Mouse (Mus musculus) G1E (cell line): ENCODE measurements at regions not wholly inside any gene's neighbourhood (a gene's known extent, or its start where the extent isn't known, plus 50 kb on each side); places are given as distances from the start of the nearest gene placed in this dataset.

Source experiments
- ATAC-seq: 2 replicates; pipeline ENCODE4 v1.8.0; 2016; ENCODE audit warnings: mild to moderate bottlenecking; ENCODE audit not compliant: insufficient number of reproducible peaks, poor library complexity, low FRiP score, severe bottlenecking; ENCODE audit errors: extremely low read depth
- DNase-seq: peaks from one replicate; pipeline ENCODE4 v3.0.0; 2012; ENCODE audit warnings: low spot score
- H3K27me3 ChIP-seq: 2 replicates; pipeline ENCODE4 v1.6.1; 2012; ENCODE audit warnings: mild to moderate bottlenecking, low read length, inconsistent platforms; ENCODE audit not compliant: insufficient read depth
- H3K36me3 ChIP-seq: replicated peaks from 2 replicates; pipeline ENCODE3; 2012; ENCODE audit warnings: mild to moderate bottlenecking, inconsistent platforms
- H3K4me1 ChIP-seq: 2 replicates; pipeline ENCODE4 v1.6.1; 2012; ENCODE audit warnings: low read depth, low read length, inconsistent platforms, mixed read lengths; ENCODE audit not compliant: insufficient read depth
- H3K4me3 ChIP-seq: 2 replicates; pipeline ENCODE4 v1.5.1; 2012; ENCODE audit warnings: low read depth, mild to moderate bottlenecking, inconsistent platforms, low read length, moderate library complexity, mixed read lengths
- H3K9me3 ChIP-seq: replicated peaks from 2 replicates; pipeline ENCODE4 v1.6.1; 2012; ENCODE audit warnings: inconsistent platforms
- CTCF ChIP-seq: IDR thresholded peaks from 2 replicates; pipeline ENCODE4 v1.5.1; 2012; ENCODE audit warnings: low read depth, low read length, inconsistent platforms, mixed read lengths
- GATA1 ChIP-seq: IDR thresholded peaks from 2 replicates; pipeline ENCODE4 v1.6.1; 2012; ENCODE audit warnings: borderline replicate concordance, low read length, inconsistent platforms, mixed read lengths
- GATA2 ChIP-seq: IDR thresholded peaks from 2 replicates; pipeline ENCODE4 v1.6.1; 2012; ENCODE audit warnings: low read depth, low read length, inconsistent platforms, borderline replicate concordance
- POLR2AphosphoS5 ChIP-seq: IDR thresholded peaks from 2 replicates; pipeline ENCODE4 v1.6.1; 2012; ENCODE audit warnings: low read depth, low read length, inconsistent platforms; ENCODE audit not compliant: insufficient replicate concordance
- TAL1 ChIP-seq: conservative IDR thresholded peaks from 2 replicates; pipeline ENCODE4 v1.6.1; 2012; ENCODE audit warnings: low read depth, low read length, inconsistent platforms, mixed read lengths

DNA sequence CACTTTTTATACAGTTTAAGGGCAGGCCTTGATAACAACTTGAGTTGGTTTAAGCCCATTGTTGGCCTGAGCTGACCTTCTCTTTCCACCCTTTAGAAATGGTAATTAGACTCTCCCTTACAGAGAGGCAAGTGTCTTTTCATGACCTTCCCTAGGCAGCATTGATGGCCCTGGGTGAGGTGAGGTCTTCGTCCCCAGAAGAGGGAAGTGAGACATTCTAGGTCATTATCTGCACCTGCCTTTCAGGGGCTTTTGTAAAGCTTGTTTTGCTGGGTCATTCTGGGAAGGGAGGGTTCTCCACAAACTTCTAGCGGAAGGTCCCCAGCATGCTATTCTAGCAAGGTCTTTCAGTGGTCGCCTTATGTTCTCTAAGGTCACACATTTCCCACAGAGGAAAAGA lies 93.6 kb upstream of the Foxn2 start:
- TF ChIP-seq CTCF (no peak), TAL1 (no peak), GATA1 (no peak), GATA2 (no peak), POLR2AphosphoS5 (no peak)
- Histone ChIP-seq H3K36me3 (no peaks in the 10 kb centered on the region), H3K9me3 (no peaks in the 10 kb centered on the region), H3K4me3 (no peak overlapping the region), H3K27me3 (no peaks in the 10 kb centered on the region), H3K4me1 (no peaks in the 10 kb centered on the region)
- ATAC-seq (no peak), DNase-seq (no peak)

DNA sequence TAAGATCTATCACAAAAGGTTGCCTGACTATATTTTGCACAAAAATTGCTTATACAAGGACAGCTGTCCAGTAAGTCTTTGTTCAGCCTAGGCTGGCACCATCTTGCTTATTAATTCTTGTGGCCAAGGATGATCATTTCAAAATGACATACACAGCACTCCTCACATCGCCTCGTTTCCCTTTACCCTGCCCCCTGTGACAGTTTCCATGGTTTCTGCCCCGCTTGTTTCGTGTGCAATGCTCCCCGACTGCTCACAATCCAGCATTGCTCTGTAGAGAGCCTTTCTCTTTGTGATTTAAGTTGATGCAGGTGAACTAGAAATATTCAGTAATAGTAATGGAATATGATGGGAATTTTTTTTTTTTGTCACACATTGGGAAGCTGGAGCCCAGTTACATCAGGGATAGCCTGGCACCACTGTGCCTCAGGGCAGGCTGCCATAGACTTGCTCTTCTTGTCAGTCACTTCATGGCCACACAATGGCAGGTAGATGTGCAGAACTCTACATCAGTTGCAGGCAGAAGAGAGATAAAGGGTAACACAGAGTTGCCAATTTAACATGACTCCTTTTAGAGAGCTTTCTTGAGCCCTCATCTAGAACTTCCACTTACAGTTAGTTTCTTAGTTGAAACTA lies 90.6 kb upstream of the Foxn2 start:
- no peaks in the 10 kb centered on the region for H3K4me1 ChIP-seq
- H3K36me3 ChIP-seq: no peaks in the 10 kb centered on the region
- TF ChIP-seq GATA2 (no peak), TAL1 (no peak), CTCF (no peak), POLR2AphosphoS5 (no peak), GATA1 (no peak)
- H3K4me3 ChIP-seq: no peak overlapping the region
- no peaks in the 10 kb centered on the region for H3K27me3 ChIP-seq
- DNase-seq: no peak
- no peaks in the 10 kb centered on the region for H3K9me3 ChIP-seq
- no peak for ATAC-seq

- ATAC-seq: no peak
- no peaks in the 10 kb centered on the region for H3K4me1 ChIP-seq
- no peak overlapping the region for H3K4me3 ChIP-seq
- no peaks in the 10 kb centered on the region for H3K27me3 ChIP-seq
- no peak for DNase-seq
- no peak for TF ChIP-seq GATA2
- TF ChIP-seq POLR2AphosphoS5: no peak
- no peak for TF ChIP-seq TAL1
- TF ChIP-seq GATA1: no peak
- no peak for TF ChIP-seq CTCF
- H3K36me3 ChIP-seq: no peaks in the 10 kb centered on the region
- H3K9me3 ChIP-seq: no peaks in the 10 kb centered on the region
Observed at GRCm38 (mm10) chr17:88350986-88351385, 89.5 kb upstream of the Foxn2 start.

- DNase-seq: no peak
- Histone ChIP-seq H3K9me3 (no peaks in the 10 kb centered on the region), H3K4me3 (no peak overlapping the region), H3K27me3 (no peaks in the 10 kb centered on the region), H3K36me3 (no peaks in the 10 kb centered on the region), H3K4me1 (no peaks in the 10 kb centered on the region)
- TF ChIP-seq GATA1 (no peak), TAL1 (no peak), GATA2 (no peak), POLR2AphosphoS5 (no peak), CTCF (no peak)
- ATAC-seq: no peak
Observed at GRCm38 (mm10) chr17:88352960-88353359, 87.6 kb upstream of the Foxn2 start.

- ATAC-seq: no peak
Observed at GRCm38 (mm10) chr17:88361161-88361560, 79.3 kb upstream of the Foxn2 start.

DNA sequence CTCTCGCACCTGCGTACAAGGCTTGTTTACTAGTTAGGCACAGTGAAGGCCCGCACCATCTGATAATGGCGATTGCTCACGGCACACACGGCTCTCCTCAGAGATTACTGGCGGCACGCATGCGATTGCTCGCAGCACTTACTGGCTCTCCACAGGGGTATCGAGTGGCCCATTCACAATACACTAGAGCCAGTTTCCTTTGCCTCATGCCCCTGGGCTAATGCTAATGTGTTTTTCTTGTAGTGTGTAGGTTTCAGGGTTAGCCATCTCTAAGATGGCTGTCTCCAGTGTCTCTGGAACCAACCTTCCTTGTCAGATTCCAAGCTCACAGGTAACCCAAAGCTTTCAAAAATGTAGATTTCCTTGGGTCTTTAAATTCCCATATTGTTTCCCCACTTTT lies 78.1 kb upstream of the Foxn2 start:
- H3K9me3 ChIP-seq: 0 out of 2 replicates have a peak, but pooled peaks cover 2% of the 10 kb centered on the region
- ATAC-seq: no peak
- no peak for TF ChIP-seq TAL1
- DNase-seq: no peak
- H3K4me1 ChIP-seq: no peaks in the 10 kb centered on the region
- H3K36me3 ChIP-seq: no peaks in the 10 kb centered on the region
- H3K4me3 ChIP-seq: no peak overlapping the region
- H3K27me3 ChIP-seq: no peaks in the 10 kb centered on the region

More at GRCm38 (mm10) chr17:88361161-88361560, 79.3 kb upstream of the Foxn2 start:
- Histone ChIP-seq H3K36me3 (no peaks in the 10 kb centered on the region), H3K9me3 (no peaks in the 10 kb centered on the region), H3K4me1 (no peaks in the 10 kb centered on the region), H3K4me3 (no peak overlapping the region), H3K27me3 (no peaks in the 10 kb centered on the region)
- no peak for DNase-seq
- TF ChIP-seq GATA1 (no peak), CTCF (no peak), TAL1 (no peak), GATA2 (no peak), POLR2AphosphoS5 (no peak)

GRCm38 (mm10) chr17:88367876-88368275 lies 72.6 kb upstream of the Foxn2 start:
- ATAC-seq: no peak
- Histone ChIP-seq H3K4me3 (no peak overlapping the region), H3K36me3 (no peaks in the 10 kb centered on the region), H3K4me1 (no peaks in the 10 kb centered on the region), H3K27me3 (no peaks in the 10 kb centered on the region), H3K9me3 (0 out of 2 replicates have a peak, but pooled peaks cover 2% of the 10 kb centered on the region)
- no peak for TF ChIP-seq GATA2
- TF ChIP-seq CTCF: no peak
- DNase-seq: no peak
